Mouse (Mus musculus) midbrain, embryonic 14.5 days (tissue): Measurements from ENCODE around the gene Ang. TPM values are rescaled to one million over a fixed set of nuclear protein-coding genes. Genes with fewer than 3 reads are reported as not detected.

Experiments
- ATAC-seq: fragments of 200-750 bp; cut with Nextera tagmentation; 2 replicates; pipeline ENCODE4 v1.8.0; 2017; ENCODE audit warnings: moderate number of reproducible peaks, moderate library complexity; ENCODE audit not compliant: low FRiP score, low TSS enrichment
- DNase-seq: peaks from one replicate; pipeline ENCODE4 v3.0.0-alpha.2; 2015
- H3K27ac ChIP-seq: fragments of 300-500 bp; sonication (generic); replicated peaks from 2 replicates; pipeline ENCODE4 v1.5.1; 2014; ENCODE audit warnings: mild to moderate bottlenecking, low read depth, low read length, moderate library complexity
- H3K27me3 ChIP-seq: fragments of 300-500 bp; sonication (generic); 2 replicates; pipeline ENCODE4 v1.6.1; 2014; ENCODE audit warnings: low read length, control low read depth, mixed read lengths; ENCODE audit not compliant: control insufficient read depth, insufficient read depth
- H3K36me3 ChIP-seq: fragments of 300-500 bp; sonication (generic); 2 replicates; pipeline ENCODE4 v1.6.1; 2014; ENCODE audit warnings: low read length, control low read depth; ENCODE audit not compliant: control insufficient read depth, insufficient read depth
- H3K4me1 ChIP-seq: fragments of 300-500 bp; sonication (generic); 2 replicates; pipeline ENCODE4 v1.6.1; 2014; ENCODE audit warnings: mild to moderate bottlenecking, antibody characterized with exemption, low read length, control low read depth; ENCODE audit not compliant: control insufficient read depth, insufficient read depth
- H3K4me2 ChIP-seq: fragments of 300-500 bp; sonication (generic); 2 replicates; pipeline ENCODE4 v1.6.1; 2014; ENCODE audit warnings: mild to moderate bottlenecking, low read length, moderate library complexity
- H3K4me3 ChIP-seq: fragments of 300-500 bp; sonication (generic); replicated peaks from 2 replicates; pipeline ENCODE4 v1.5.1; 2014; ENCODE audit warnings: low read depth, low read length
- H3K9ac ChIP-seq: fragments of 300-500 bp; sonication (generic); replicated peaks from 2 replicates; pipeline ENCODE4 v1.6.1; 2014; ENCODE audit warnings: mild to moderate bottlenecking, low read length, moderate library complexity
- H3K9me3 ChIP-seq: fragments of 300-500 bp; sonication (generic); 2 replicates; pipeline ENCODE4 v1.6.1; 2016; ENCODE audit warnings: low read length, control low read depth, mixed read lengths; ENCODE audit not compliant: control insufficient read depth
- WGBS: fragments of 180-500 bp; shearing (Covaris S2); extraction: QIAGEN DNeasy Blood & Tissue Kit; methylation state at CpG from one replicate; pipeline ENCODE4 v1.1.7; 2014; 5-methylcytosine and 5-hydroxymethylcytosine counted together
- polyA plus RNA-seq: library from polyadenylated mRNA; unstranded; fragments of >200 nt; fragmentation: Nextera tagmentation; extraction: Ambion mirVana; gene quantifications from 2 replicates; pipeline ENCODE4 v1.2.1, GENCODE M21; 2014

Ang gene
- polyA plus RNA-seq, 1 experiment from 2014 or later = 1.5 TPM

DNA sequence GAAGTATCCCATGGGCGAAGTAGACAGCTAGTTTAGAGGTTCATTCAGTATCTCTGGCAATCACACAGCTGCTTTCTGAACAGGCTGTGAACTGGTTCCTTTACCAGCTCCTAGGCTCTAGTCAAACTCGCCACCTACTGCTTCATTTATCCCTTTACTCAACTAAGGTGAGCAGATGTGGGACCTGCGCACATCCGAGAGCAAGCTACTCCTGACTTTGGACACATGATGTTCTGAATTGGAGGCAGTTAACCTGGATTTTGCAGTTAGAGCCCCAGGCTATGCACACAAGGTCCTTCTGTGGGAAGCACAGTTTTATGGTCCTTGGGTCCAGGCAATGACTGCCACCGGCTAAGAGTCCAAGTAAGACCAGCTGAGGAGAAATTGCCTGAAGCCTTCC lies 30.2 kb upstream of the Ang start:
- Histone ChIP-seq H3K4me3 (no peak overlapping the region), H3K4me2 (no peak overlapping the region), H3K27ac (no peak overlapping the region), H3K4me1 (no peaks in the 10 kb centered on the region), H3K27me3 (no peaks in the 10 kb centered on the region), H3K9me3 (no peaks in the 10 kb centered on the region), H3K9ac (no peak overlapping the region), H3K36me3 (no peaks in the 10 kb centered on the region)
- no peak for ATAC-seq
- no peak for DNase-seq
- 84% methylated on average over 5 of the region's 5 CpGs for WGBS

- no peak overlapping the region for H3K4me3 ChIP-seq
- WGBS = 92% methylated on average over 5 of the region's 5 CpGs
- H3K9me3 ChIP-seq = no peaks in the 10 kb centered on the region
- DNase-seq (no peak), ATAC-seq (no peak)
- H3K27ac ChIP-seq = no peak overlapping the region
- H3K9ac ChIP-seq = no peak overlapping the region
- no peaks in the 10 kb centered on the region for H3K27me3 ChIP-seq
- H3K4me1 ChIP-seq = peaks cover 6% of the 10 kb centered on the region
- H3K36me3 ChIP-seq = no peaks in the 10 kb centered on the region
- no peak overlapping the region for H3K4me2 ChIP-seq
Observed at GRCm38 (mm10) chr14:51068956-51069355, 22.0 kb upstream of the Ang start.

- Histone ChIP-seq H3K27ac (no peak overlapping the region), H3K9me3 (no peaks in the 10 kb centered on the region), H3K9ac (no peak overlapping the region), H3K4me2 (no peak overlapping the region), H3K36me3 (no peaks in the 10 kb centered on the region), H3K27me3 (no peaks in the 10 kb centered on the region), H3K4me1 (peaks cover 6% of the 10 kb centered on the region), H3K4me3 (no peak overlapping the region)
- WGBS = 94% methylated on average over 2 of the region's 2 CpGs
- DNase-seq (peak; percentile 36), ATAC-seq (no peak)
Observed at GRCm38 (mm10) chr14:51069617-51070016, 21.3 kb upstream of the Ang start.

GRCm38 (mm10) chr14:51074335-51074734 lies 16.6 kb upstream of the Ang start, which contains the start of gene Olfr750:
Olfr750 (minus strand) TSS chr14:51074435.
- no peak for DNase-seq
- no peaks in the 10 kb centered on the region for H3K4me1 ChIP-seq
- no peak within 1 kb of the TSS for H3K4me3 ChIP-seq
- H3K27me3 ChIP-seq = no peaks in the 10 kb centered on the region
- no peak within 1 kb of the TSS for H3K9ac ChIP-seq
- H3K36me3 ChIP-seq = no peaks in the 10 kb centered on the region
- 87% methylated on average over 3 of the region's 3 CpGs for WGBS
- ATAC-seq = no peak
- no peaks in the 10 kb centered on the region for H3K9me3 ChIP-seq
- H3K4me2 ChIP-seq = no peak within 1 kb of the TSS
- no peak within 1 kb of the TSS for H3K27ac ChIP-seq

DNA sequence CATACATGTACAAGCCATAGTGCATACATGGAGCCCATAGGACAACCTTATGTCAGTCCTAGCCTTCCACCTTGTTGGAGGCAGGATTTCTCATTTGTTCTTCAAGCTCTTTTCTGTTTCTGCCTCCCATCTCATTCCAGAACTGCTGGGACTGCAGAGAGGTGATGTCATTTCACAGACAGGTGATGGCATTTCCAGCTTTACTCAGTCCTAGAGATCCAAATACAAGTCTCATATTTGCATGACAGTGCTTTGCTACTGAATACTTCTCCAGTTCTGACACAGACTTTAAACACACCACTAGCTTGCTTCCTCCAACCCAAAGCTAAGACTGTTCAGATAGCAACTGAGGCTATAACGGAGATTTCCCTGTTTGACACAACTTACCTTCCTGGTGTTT lies 11.8 kb upstream of the Ang start:
- no peak overlapping the region for H3K9ac ChIP-seq
- no peak overlapping the region for H3K27ac ChIP-seq
- no peaks in the 10 kb centered on the region for H3K36me3 ChIP-seq
- no peak overlapping the region for H3K4me3 ChIP-seq
- H3K9me3 ChIP-seq = no peaks in the 10 kb centered on the region
- WGBS = 94% methylated on average over 1 of the region's 1 CpGs
- no peak for DNase-seq
- H3K27me3 ChIP-seq = peaks cover 11% of the 10 kb centered on the region
- no peak for ATAC-seq
- no peak overlapping the region for H3K4me2 ChIP-seq
- 0 out of 2 replicates have a peak, but pooled peaks cover 10% of the 10 kb centered on the region for H3K4me1 ChIP-seq

DNA sequence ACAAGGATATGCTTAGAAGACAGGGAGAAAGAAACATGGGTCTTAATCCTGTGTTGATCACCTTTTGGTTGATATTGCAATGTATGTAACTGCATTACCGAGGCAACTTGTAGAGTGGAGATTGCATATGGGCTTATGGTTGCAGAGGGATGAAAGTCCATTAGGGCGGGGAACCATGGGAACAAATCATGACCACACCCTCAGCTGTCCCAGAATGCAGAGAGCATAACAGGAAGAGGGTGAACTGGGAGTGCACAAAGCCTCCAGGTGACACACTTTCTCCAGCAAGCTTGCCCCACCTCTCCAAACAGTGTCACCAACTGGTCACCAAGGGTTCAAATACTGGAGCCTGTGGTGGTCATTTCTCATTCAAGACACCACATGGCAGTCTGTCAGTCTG lies 9.9 kb upstream of the Ang start:
- Histone ChIP-seq H3K27me3 (peaks cover 15% of the 10 kb centered on the region), H3K36me3 (no peaks in the 10 kb centered on the region), H3K27ac (no peak overlapping the region), H3K9ac (no peak overlapping the region), H3K4me2 (no peak overlapping the region), H3K4me3 (no peak overlapping the region), H3K4me1 (0 out of 2 replicates have a peak, but pooled peaks cover 10% of the 10 kb centered on the region), H3K9me3 (no peaks in the 10 kb centered on the region)
- WGBS = 89% methylated on average over 2 of the region's 2 CpGs
- ATAC-seq (no peak), DNase-seq (no peak)

DNA sequence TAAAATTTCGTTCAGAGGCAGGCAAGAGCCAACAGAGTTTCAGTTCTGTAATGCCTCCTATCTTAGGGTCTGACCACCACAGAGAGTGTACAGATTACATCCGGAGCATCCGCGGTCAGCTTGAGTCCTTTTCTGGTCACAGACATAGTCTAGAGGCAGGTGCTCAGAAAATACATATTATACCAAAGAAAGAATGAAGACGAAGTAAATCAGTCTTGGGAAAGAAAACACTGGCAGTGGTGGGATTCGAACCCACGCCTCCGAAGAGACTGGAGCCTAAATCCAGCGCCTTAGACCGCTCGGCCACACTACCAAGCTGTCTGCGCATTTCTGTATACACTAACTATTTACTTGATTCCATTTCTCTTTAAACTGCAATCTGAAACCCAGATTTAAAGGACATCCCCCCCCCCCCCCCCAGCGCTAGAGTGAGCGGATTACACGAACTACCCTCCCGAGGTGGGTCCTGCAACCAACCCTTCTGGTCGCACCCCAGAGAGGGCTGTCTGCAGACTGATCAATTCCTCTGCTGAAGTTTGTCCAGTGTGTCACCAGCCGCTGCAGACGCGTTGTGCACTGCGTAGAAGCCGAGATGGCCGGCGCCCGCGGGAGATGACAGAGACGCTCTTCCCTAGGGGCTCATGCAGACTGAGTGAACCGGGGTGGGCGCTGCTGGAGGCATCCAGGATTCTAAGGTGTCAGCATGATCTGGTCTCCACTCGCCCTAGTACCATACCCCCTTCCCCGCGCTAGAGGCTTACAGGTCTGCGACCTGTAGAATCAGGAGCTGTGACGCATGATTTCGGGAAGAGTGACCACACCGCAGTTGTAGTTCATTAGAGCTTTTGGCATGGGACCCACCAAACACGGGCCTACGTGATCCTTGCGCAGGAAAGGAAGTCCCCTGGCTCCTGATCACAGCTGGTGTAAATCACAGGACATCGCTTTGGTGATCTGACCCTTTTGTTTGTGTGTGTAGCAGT lies 8.1 kb upstream of the Ang start:
- ATAC-seq (peak; percentile 78), DNase-seq (peak; percentile 69)
- Histone ChIP-seq H3K36me3 (no peaks in the 10 kb centered on the region), H3K4me1 (0 out of 2 replicates have a peak, but pooled peaks cover 10% of the 10 kb centered on the region), H3K27me3 (peaks cover 15% of the 10 kb centered on the region), H3K9ac (peak overlapping the region; percentile 48), H3K4me2 (peak overlapping the region; percentile 69), H3K4me3 (peak overlapping the region; percentile 43), H3K27ac (no peak overlapping the region), H3K9me3 (no peaks in the 10 kb centered on the region)
- WGBS = 3% methylated on average over 39 of the region's 40 CpGs

DNA sequence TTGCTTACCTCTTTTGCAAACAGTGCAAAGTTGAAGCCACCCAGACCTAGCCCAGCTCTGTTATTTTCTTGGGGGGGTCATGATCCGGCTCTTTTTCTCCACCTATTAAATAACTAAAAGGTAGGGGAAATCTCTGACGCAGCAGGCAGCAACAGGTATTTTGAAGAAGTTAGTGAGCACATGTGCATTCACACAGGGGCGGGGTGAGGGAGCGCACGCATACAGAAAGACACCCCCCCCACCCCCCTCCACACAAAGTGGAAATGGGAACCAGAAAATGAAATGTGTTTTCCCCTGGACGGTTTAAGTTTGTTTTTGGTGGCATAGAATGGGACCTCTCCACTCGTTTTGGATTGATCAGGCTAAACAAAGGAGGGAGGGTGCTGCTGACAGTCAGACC lies 7.1 kb upstream of the Ang start:
- H3K27ac ChIP-seq = no peak overlapping the region
- peak overlapping the region; percentile 43 for H3K4me3 ChIP-seq
- H3K9me3 ChIP-seq = no peaks in the 10 kb centered on the region
- peak overlapping the region; percentile 69 for H3K4me2 ChIP-seq
- H3K27me3 ChIP-seq = peaks cover 15% of the 10 kb centered on the region
- H3K4me1 ChIP-seq = 0 out of 2 replicates have a peak, but pooled peaks cover 10% of the 10 kb centered on the region
- WGBS = 13% methylated on average over 7 of the region's 7 CpGs
- H3K36me3 ChIP-seq = no peaks in the 10 kb centered on the region
- ATAC-seq = no peak
- no peak overlapping the region; the same call in 1 of the 2 replicates for H3K9ac ChIP-seq
- no peak for DNase-seq

- Histone ChIP-seq H3K9me3 (no peaks in the 10 kb centered on the region), H3K36me3 (no peaks in the 10 kb centered on the region), H3K4me1 (0 out of 2 replicates have a peak, but pooled peaks cover 10% of the 10 kb centered on the region), H3K9ac (no peak overlapping the region), H3K27ac (no peak overlapping the region), H3K4me2 (no peak overlapping the region), H3K4me3 (no peak overlapping the region), H3K27me3 (peaks cover 15% of the 10 kb centered on the region)
- DNase-seq (no peak), ATAC-seq (no peak)
- WGBS = 86% methylated on average over 2 of the region's 2 CpGs
Observed at GRCm38 (mm10) chr14:51085086-51085485, 5.9 kb upstream of the Ang start.
